Mouse (Mus musculus) spleen, postnatal 4 days (tissue): ENCODE measurements around the gene Polr1e.
"Not testable (repeated sequence)": the region's sequence is repeated elsewhere in the genome, so short reads cannot be mapped to it uniquely, and the experiment has no call there.

Source experiments
- DNase-seq, 2 experiments: peaks; one replicate each; pipeline ENCODE4 v3.0.0; 2022; ENCODE audit warnings: low spot score in 2 of 2

Polr1e gene

DNA sequence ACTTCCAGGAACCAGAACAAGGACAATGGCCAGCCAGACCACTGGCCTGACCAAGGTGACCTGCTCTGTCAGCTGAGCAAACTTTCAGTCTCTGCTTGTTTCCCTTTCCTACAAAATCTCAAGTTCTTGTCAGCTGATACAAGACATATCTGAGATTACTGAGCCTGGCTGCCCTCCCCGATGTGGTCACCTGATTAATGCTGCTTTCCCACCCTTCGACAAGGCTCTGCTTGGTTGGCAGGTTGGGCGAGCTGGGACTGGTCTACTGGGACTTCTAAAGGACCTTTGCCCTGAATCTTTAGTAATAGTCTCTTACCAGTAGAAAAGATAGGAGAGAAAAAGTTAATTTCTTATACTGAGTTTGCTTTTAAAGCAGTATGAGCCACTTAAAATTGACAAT, 12.9 kb upstream of the Polr1e start:
- no peak for DNase-seq

DNA sequence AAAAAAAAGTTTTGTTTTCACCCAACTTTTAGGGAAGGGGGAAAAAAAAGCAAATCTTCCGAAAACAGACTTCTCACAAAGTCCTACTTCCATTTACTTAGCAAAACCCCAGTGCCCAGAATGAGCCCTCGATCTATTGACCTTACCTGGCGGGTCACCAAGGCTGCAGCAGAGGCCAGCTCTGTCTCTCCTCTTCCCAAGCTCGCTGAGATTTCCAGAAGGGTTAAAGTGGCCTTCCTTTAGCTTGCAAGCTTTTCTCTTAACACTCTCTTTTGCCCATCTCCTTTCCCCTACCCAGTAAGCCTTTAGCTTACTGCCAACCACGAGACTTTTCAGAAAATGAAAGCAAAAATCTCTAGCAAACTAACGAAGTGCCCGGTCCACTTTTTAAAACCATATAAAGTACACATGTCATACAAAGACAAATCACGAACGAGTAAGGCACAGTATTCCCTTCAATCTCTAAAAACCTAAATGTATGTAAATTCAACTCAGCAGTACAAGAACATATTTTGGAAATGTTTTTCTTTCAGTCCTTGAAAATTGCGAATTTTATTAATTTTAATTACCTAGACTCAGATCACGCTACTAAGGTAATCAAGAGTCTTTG, 7.5 kb upstream of the Polr1e start:
- DNase-seq = no peak

DNA sequence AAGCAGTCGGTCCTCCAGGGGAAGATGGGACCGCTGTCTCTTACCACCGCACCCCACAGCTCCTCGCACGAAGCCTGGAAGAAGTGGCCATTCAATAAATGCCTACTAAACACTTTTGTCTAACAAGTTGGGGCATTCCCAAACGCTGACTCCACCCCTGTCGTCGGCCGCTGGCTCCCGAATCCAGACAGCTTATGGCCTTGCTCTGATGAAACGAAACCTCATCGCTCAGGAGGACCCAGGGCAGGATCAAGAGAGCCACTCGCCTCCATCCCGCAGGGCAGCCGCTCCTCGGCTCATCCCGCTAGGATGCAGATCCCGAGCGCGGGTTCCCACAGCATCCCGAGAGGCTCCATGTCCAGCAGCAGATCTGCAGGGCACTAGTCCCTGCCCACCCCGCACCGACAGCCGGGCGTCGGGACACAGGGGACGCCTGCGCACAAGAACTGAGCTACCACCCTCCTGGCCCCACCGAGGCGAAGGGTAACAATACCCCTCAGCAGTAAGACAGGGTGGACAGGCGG, 6.7 kb upstream of the Polr1e start:
- DNase-seq = peak in 1 of 2 experiments; percentile 65

DNA sequence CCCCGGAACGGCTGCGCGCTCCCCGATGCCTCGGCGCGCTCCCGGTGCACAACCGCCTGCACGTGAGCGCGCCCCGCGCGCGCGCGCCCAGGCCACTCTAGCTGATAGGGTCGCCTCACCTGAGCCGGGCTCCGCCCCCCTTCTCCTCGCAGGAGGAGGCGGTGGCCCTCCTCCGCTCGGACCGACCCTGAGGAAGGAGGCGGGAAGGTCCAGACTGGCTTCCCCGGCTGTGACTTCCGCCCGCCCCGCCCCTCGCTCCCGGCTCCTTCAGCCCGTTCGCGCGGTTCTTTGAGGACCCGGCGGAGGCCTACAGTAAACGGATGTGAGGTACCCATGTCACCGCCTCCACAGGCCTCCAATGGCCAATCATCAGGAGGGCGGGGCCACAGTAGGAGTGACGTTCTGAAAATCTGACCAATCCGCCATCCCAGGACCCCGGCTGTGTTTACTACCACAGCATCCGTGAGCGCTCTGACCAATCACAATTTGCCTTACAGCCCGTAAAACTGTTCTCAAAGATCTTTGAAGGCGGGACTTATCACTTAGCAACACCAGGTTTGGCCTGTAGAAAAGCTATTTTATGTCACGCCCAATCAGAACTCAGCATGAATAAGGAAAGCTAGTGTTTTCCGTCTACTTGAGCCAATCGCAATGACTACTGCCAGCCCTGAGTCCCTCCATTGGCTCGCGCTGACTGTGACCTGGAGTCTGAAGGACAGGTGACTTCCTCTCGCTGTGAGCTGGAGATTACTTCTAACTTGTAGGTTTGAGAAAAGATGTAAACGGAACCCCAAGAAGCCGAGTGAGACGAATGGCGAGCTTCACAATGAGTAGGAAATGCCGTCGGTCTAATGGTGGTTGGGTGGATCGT, 6.0 kb upstream of the Polr1e start, which contains the start of gene Zbtb5:
TSS of gene Zbtb5 (minus strand) at position 308 of the 871 bp plus-strand sequence.
- peak; percentile 97 to 99 for DNase-seq

DNA sequence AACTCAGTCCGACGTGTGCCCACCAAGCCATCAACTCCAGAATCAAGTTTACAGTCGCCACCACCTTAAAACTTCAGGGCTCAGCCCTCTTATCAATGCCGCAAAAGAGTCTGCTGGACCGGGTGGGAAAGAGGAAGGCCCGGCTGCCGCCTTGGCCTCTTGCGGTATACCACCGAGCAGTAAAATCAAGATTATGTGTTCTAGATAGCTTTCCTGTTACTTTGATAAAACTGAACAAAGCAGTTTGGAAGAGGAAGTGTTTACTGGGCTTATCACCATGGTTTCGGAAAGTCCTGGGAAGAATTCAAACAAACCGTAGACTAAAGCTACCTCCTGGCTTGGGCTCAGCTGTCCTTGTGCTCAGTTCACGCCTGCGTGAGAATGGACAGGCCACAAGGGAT, 5.4 kb upstream of the Polr1e start:
- no peak for DNase-seq

DNA sequence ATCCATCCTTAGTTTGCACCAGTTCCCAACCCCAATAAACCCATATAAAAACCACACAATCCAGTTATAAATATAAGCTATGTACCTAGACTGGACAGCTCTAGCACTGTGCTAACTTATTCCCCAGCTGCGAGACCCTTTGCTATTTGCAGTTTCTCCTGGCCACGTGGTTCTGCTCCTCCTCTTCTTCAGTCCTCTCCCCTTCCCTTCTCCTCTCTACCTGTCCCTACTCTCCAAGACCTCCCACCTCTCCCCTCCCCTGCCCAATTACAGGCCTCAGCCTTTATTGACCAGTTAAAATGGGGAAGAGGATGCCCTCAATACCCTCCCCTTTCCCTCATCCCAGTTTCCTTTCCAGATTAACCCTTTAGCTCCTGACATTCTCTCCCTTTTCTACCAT, 4.8 kb upstream of the Polr1e start:
- no peak for DNase-seq

DNA sequence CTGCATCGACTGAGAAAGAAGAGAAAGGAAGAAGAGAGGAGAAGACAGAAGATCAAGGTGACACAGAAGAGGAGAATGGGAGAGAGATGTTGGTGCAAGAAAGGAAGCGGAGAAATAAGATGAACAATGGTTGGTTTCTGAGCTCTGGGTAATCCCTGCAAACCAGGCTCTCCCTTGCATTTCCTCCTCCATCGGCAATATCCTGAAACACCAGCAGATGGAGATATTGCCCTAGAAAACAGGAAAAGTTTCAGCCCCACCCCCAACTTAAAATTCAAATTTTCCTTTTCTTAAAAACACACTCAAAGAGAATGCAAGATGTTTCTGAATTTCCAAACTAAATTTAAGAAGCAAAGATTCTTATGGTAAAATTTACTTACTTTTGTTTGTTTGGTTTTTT, 2.8 kb upstream of the Polr1e start:
- peak; percentile 50 to 70 for DNase-seq

DNA sequence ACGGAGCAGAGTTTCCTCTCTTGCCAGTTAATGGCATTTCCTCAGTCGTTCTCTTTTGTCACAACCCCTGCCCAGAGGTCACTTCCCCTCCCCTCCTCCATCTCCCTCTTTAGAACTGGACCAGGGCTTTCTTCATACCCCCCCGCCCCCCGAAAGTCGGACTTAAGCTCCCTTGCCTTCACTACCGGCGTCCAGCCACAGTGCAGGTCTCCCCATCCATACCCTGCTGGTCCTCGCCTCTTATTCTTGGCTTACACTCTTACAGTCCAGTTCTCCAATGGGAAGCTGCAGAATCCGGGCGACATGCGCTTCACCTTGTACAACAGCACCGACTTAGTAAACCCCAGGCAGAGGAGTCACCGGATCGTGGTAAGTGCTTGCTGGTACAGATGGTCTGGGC, 626 bp downstream of the Polr1e start:
- no peak for DNase-seq

DNA sequence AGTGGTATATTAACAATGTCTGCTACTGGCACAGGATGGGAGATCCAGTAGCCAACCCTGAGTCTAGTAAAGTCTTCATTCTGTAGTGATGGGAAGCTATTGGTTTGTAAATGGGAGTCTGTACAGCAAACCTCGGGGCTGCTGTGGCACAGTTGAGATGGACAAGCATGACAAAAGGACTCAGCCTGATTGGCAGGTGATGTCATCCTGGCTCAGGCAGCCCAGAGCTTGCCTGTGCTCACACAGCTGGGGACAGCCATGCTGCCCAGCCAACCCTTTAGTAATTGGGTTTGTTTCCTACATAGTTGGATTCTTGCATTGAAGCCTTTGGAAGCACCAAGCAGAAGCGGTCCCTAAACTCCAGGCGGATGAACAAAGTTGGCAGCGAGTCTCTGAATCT, 8.1 kb downstream of the Polr1e start:
- DNase-seq = no peak

DNA sequence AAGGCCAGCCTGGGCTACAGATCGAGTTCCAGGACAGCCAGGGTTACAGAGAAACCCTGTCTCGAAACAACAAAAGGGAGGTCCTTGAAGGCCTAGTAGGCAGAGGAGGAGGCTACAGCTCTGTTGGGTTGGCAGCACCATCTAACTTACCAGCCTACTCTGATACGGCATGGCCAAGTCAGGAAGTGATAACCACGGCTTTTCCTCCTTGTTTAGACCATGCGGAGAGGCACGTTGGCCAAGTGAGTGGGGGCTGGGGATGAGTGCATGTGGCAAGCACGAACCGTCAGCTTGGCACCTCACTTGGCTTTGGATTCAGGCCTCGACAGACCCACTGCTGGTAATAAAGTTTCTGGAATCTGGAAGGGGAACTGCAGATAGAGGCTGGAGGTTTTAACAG, 14.2 kb downstream of the Polr1e start:
- no peak for DNase-seq

DNA sequence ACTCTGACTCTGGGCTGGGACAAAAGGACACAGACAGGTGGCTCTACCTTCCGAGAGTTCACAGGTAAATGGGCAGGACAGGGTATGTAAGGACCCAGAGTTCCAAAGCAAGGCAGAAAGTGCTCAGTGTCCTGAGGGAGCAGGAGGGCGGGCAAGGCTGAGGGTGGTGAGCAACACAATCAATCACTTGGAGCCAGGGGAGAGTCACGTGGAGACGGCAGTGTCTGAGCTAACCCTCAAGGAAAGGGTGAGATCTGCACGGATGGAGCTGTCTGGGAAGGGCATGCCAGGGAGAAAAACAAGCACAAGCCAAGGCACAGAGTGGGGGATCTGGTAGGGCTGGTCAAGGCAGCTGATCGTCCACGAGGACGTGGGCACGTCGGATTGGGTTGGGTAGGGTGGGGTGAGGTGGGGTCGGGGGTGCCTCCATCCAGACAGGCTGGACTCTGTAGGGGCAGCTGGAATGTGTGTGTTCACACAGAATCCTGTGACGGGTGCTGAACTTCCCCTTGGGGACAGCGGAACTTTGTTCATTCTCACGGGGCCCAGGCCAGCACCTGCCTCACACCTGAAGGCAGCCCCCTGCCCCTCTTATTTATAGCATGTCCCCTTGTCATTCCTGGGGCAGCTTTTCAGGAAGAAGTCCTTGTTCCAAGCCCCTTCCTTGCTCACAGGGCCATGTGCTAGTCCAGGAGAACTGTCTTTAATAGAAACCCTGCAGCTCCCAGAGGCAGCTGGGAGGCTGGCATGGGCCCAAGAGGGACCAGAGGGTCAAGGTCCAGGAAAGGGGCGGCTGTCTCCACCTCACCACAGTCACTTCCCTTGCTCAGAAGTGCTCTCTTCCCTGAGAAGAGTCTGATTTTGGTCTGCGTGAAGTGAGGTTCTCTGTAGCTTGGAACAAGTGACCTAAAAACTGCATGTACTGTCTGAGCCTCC, 16.6 kb downstream of the Polr1e start:
- DNase-seq = no peak

DNA sequence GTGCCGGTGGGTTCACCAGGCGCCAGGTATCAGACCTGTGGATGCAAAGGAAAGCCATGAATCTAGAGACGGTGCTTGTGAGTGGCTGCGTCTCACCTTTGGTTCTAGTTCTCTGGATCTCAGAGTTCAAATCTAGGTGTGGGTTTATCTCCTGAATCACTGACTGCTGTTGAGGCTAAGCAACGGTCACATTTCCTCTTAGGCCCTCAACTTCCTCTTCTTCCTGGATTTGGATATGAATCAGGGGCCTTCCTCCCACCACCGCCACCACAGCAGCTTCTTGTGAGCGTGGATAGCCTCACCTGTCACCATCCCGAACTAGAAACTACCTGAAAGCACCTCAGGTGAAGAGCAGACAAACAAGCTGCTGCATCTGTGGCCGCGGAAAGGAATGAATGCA, 17.7 kb downstream of the Polr1e start:
- no peak for DNase-seq

DNA sequence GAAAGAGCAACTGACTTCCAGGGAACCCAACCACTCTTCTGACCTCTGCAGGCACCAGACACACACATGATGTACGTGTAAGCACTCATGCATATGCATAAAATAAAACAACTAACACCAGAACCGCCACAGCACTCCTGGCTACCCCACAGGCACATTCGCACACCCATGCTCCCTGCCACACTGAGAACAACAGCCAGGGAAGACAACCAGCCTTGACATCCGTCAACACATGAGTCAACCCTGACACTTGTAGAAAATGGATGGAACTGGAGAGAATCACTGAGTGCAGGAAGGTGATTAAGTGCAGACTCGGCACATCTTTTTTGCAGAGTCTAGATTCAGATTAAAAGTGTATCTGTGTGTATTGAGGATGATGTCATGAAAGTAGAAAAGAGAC, 18.2 kb downstream of the Polr1e start:
- DNase-seq = no peak

DNA sequence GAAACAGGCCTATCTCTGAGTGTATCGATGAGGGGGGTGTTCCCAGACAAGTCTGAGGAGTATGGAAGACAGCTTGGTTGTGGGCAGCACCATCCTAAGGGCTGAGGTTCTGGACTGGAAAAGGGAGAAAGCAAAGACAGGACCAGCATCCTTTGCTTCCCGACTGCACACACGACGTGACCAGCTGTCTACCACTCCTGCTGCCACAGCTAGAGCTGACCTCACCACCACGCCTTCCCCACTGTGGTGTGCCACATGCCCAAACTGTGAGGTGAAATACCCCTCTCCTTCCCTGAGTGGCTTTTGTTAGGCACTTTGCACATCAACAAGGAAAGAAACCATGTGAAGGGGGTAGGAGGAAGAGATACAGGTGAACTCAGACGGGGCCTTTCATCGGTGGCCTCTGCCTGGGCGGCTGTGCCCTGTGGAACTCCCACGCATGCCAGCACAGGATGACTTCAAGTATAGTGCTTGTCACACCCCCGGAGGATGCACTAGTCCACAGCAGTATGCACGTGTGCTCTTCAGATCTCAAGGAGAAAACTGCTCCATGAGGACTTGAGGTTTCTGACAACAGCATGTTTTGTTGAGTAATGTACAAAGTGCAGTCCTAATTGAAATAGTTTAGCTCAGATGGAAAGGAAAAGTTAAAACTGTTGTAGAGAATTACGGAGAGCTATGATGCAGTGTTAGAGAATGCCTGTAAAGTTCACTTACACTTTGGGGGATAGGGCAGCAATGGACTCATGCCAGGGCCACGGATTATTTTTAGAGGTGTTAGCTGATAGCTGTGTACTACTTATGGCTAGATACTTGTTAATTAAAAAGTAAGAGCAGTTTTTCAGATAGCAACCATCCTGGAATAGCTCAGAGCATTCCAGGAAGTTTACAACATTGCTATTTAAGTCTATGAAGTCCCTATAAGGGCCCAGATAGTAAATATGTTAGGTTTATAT, 19.4 kb downstream of the Polr1e start:
- DNase-seq = no peak

DNA sequence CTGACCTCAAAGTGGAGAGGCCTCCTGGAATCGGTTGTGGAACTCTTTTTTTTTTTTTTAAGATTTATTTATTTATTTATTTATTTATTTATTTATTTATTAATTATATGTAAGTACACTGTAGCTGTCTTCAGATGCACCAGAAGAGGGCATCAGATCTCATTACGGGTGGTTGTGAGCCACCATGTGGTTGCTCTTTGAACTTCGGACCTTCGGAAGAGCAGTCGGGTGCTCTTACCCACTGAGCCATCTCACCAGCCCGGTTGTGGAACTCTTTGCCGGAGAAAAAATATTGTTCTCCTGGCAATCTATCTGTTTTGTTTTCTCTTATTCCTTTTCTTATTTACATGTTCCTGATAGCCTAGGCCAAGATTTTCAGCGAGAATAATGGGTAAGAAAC, 20.5 kb downstream of the Polr1e start:
- not testable (repeated sequence) for DNase-seq

DNA sequence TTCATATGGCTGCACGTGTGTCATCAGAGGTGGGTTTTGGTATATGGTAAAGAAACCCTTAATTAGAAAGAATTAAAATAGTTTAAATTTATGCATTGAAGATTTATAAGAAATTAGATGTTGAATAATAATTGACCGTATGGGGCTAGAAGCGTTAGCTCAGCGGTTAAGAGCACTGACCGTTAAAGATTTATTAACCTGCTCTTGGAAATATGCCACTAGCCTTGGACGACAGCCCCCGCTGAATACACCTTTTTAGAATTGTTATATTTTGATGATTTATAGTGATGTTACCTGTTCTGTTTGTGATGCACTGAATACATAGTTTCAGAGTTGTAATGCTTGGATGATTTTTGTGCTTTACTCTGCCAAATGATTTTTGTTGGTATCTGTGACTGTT, 21.2 kb downstream of the Polr1e start:
- DNase-seq = not testable (repeated sequence)

DNA sequence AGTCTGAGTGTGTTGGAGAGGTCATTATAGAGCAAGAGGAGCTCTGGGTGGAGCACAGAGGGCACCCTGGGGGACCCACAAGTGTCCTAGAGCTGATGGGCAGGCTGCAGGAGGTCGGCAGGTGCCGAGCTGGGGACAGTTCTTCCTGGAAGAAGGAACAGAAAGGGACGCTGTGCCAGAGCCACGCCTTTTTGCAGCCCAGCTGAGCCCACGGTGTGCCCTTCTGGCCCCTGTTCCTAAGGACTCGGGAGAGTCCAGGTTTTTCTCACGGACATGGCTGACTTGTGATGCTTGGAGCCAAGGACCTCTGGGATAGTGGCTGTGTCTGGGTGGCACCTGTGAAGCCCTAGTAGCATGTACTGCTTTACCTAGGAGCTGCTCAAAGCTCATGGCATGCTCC, 22.4 kb downstream of the Polr1e start:
- DNase-seq = no peak

DNA sequence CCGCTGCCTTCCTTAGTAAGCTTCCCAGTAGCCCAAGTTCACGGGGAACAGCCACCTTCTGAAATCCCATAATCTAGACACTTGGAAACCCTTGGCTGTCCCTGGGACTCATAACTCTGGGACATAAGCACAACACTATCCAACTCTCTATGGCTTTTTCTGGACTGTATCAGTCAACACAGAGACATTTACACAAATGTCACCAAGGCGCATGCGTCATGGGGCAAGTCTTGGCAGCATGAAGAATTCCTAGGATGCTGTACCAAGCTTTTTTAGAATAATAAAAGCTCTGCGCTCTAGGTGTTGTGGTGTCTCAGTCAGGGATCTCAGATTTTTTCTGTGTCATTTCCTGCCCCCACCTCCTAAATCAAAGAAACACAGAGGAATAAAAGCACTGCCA, 28.3 kb downstream of the Polr1e start:
- DNase-seq = no peak

DNA sequence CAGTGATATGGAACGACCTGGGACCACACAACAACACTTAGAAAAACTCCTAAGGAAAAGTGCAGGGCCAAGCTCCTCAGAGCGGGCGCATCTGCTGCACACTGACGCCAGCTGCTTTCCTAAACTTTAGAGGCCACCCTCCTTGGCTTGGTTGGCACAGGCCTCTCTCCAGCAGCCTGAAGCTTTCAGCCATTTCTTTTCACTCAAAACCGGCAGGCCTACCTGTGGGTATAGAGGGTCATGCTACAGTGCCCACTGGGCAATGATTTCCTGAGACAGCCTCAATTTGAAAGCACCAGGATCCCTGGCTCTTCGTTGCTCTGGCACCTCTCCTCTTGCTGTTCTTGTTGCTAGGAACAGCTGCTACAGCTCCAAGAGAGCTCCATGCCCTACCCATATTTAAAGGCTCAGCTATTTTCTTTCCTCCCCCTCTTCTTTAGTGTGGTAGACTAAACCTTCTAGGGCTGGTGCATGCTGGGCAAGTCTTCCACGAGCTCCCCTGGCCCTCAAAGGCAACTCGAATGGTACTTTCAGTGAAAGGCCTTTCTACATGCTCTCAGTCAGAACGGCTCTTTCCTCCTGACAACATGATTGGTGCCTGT, 29.0 kb downstream of the Polr1e start:
- DNase-seq = no peak

DNA sequence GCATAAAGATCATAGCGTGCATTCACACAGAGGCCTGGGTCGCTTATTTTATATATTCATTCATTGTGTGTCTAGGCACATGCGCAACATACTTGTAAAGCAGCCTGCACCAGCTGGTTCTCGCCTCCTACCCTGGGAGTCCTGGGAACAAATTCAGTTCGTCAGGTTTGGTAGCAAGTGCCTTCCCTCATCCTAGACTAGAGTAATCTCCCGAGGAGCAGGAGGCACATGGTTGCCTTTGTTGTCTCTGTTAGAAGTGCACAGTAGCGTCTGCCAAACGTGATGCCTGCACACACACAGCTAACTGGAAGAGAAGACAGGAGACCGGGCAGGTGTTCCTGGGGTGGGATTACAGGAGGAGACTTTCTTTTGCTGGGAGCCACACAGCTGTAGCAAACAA, 29.6 kb downstream of the Polr1e start:
- DNase-seq = no peak
